Mouse (Mus musculus) activated CD4-positive, CD25-positive, alpha-beta regulatory T cell, adult 4 months (primary cell): ENCODE results near the gene Rnf187. TPM values are rescaled to one million over a fixed set of nuclear protein-coding genes. Genes with fewer than 3 reads are reported as not detected.

Experiments used
- ATAC-seq: one replicate; pipeline ENCODE4 v1.8.0; 2017
- polyA plus RNA-seq, 2 experiments: library from polyadenylated mRNA; unstranded; fragments of 100-300 nt; shearing (Covaris generic); gene quantifications; one replicate each; pipeline ENCODE4 v1.2.1; 2017

The Rnf187 gene
- polyA plus RNA-seq = 10 to 100 TPM; 11.4 to 17.9 TPM

- ATAC-seq = peak; percentile 79
These were observed at the start of gene Rnf187 for GRCm38 (mm10) chr11:58938322-58939087. TSS of gene Rnf187 (minus strand) at chr11:58938916.

DNA sequence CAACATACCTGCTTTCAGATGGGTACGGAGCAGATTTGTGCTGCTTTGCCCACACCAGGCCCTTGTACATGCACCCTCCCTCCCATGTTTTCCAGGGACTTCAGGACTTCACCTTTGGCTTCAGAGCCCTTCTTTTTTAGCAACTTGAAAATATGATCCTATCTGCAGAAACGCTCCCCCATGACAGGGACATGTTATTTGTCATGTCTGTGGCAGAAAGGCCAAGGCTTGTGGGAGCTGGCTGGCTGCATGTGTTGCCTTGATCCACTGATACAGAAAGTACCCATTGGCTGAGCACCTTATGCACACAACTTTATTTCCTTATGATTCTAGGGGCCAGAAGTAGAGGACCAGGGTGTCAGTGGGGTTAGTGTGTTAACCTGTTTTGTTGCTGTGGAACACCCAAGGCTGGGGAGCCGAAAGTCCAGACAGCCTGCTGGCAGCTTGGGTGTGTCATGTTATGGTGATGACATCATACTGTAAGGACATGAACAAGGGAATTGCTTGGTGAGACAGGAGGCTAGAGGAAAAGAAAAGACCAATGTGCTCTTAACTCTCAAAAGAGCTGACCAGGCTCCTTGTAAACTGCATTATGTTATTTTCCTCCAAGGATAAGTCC is 46.7 kb upstream of the Rnf187 start:
- no peak for ATAC-seq

GRCm38 (mm10) chr11:58984657-58985056 is 45.9 kb upstream of the Rnf187 start:
- ATAC-seq = no peak

DNA sequence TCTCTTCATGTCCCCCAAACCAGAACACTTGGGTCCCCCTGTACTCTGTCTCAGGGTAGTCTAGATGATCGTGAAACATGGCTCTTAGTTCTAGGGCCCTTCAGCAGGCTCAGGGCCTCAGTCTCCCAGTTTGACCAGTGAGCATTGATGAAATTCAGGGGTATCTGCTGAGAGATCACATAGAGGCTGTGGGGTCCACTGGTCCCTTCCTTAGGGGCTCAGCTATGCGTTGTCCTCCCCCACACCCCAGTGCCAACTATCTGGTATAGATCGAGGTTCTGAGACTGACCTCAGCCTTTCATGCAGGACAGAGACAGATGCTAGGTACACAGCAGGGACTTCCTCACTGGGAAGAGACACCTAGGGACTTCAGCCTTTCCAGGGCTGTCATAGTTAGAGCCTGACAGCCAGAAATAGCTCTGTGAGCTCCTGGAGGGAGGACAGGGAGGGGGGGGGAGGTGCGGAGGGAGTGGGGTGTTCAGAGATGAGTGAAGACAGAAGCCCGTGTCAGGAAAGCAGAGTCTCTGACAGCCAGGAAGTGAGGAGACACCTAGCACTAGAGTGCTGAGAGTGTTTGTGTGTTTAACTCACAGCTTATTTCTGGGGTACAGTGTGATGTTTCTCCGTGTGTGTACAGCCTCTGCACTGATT is 45.1 kb upstream of the Rnf187 start:
- ATAC-seq = no peak

DNA sequence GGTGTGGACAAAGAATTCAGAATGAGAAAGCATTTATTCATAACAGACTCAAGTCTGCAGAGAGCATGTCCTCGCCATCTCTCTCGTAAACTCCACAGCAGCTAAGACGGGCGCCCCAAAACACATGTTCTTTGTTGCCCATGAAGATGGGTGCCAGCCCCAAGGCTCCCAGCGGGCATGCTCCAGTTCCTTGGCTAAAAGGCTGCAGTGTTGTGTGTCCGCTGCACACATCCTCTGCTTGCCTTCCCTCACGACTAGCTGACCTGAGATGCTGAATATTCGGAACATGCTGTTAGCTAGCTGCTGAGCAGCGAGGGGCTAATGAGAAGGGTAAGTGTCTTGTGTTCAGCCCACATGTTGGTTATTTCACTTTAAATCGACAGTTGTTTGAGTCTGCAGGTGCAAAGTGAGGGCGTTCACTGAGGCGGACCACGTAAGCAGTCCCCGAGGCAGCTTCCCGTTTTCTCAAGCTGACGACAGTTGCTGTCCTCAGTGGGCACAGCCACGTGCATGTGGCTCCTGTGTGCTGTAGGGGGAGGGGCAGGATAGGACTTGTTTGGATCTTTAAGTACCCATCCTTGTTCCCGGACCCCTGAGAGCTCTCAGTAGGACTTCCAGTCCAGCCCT is 43.9 kb upstream of the Rnf187 start:
- no peak for ATAC-seq

- no peak for ATAC-seq
These were observed 43.1 kb upstream of the Rnf187 start for GRCm38 (mm10) chr11:58981541-58982447.

- no peak for ATAC-seq
These were observed 41.8 kb upstream of the Rnf187 start for GRCm38 (mm10) chr11:58980381-58980990.

- no peak for ATAC-seq
These were observed 40.9 kb upstream of the Rnf187 start for GRCm38 (mm10) chr11:58979661-58980060.

- no peak for ATAC-seq
These were observed 40.5 kb upstream of the Rnf187 start for GRCm38 (mm10) chr11:58979183-58979582.

DNA sequence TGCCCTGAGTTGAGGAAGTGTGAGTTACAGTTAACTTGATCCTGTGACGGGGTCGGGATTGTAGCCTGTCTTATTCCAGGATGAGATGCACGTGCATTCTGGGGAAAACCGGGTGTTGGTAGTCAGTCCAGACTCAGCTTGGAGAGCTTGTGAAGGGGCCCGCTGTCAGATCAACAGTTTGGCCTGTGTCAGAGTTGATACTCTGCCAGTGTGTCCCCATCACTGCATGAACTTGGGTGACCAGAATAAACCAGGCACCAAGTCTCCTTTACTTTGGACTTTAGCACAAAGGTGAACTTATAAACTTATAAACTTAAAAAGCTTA is 40.0 kb upstream of the Rnf187 start:
- ATAC-seq = no peak

- ATAC-seq = peak; percentile 87
These were observed 39.5 kb upstream of the Rnf187 start, which contains the start of gene Trim11 for GRCm38 (mm10) chr11:58978027-58978705. TSS of gene Trim11 (plus strand) at chr11:58978093.

DNA sequence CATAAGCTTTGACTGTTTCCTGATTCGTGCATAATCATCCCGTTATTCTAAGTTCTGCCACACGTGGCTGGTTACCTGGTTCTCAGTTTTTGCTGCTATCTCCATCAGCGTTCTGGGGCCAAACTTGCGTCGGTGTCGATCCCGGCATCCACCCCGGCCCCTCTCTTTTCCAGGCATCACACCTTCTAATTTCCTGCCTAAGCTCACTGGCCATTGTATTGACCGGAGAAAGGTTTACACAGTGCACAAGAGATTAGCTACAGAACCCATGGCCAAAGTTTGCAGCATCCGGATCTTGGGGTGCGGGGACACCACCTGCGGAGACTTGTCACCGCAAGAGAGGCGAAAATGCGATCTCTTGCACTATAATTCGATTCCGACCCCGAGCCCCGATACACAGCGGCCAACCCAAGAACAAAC is 38.9 kb upstream of the Rnf187 start:
- ATAC-seq = peak; percentile 38

DNA sequence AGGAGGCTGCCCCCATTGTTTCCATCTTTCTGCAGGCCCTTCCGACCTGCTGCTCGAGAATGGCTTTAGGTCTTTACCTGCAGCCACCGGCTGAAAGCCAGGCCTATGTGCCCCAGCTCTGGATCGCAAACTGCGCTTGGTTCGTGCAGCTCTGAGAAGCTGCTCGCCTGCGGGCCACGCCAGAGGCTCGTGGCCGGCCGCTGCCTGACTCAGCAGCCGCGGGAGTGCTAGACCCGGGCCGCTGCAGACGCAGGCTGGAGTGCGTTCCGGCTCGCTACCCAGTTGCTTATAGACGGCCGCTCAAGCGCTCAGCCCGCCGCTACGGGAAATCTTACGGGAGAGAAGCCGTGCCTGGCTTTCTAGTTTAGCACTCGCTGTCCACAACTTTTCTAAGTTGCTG is 38.4 kb upstream of the Rnf187 start:
- peak; percentile 20 for ATAC-seq

DNA sequence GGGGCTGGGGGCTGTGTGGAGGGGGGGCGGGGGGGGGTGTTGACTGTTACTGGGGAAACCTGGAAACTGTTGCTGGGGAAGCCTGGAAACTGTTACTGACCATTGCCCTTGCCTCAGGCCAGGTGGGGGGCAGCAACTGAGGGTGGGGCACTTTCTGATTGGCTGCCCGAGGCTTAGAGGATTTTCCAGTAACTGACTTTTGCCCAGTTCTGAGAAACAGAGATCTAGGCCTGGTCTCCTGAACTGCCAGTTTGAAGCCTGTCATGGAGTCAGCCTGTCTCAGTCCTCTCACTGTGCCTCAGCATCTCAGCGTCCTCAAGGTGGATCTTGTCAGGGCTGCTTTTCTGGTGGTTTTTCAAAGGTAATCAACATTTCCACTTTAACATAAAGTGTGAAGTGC is 35.7 kb upstream of the Rnf187 start:
- no peak for ATAC-seq

- no peak for ATAC-seq
These were observed 33.1 kb upstream of the Rnf187 start for GRCm38 (mm10) chr11:58971796-58972195.

GRCm38 (mm10) chr11:58970831-58971530 is 32.3 kb upstream of the Rnf187 start:
- no peak for ATAC-seq

DNA sequence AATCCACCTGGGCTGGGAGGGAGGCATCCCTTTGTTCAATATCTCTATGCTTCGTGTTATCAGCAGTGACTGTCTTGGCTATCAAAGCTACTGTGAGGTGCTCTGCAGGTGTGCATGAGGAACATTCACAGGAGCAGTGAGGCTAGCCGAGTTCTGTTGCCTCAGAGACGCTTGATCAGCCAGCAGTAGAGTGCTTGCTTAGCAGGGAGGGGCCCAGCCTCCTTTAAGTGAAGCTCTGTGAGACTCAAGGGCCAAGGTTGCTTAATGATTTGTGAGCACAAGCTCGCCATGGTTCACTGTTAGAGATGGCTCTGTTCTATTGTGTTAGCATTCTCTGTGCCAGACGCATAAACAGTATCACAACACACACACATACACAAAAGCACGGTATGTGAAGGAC is 30.9 kb upstream of the Rnf187 start:
- no peak for ATAC-seq

DNA sequence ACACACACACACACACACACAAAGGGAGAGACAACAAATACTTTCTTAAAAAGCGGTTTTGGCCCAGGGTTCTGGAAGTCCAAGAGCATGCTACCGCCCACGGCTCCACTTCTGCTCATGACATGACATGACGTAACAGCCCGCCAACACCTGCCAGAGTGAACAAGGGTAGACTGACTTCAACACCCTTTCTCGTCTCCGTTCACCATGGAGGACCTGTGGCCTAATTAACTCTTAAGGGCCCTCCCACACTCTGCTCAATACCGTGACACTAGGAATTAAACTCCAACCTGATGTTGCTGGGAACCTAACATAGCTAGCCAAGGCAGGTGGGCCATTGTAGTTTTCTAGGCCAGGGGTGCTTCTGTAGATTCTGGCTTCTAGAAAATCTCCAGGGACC is 30.3 kb upstream of the Rnf187 start:
- no peak for ATAC-seq

- no peak for ATAC-seq
These were observed 29.8 kb upstream of the Rnf187 start for GRCm38 (mm10) chr11:58968551-58968950.

- peak; percentile 49 for ATAC-seq
These were observed 28.6 kb upstream of the Rnf187 start for GRCm38 (mm10) chr11:58967346-58967745.
